ENCODE assay signal across 8 mouse cellular contexts in genomic region chr17:50069897-50070636, GRCm38 (mm10).
DNase-seq lines count a peak whose midpoint lies in the region; TF ChIP-seq lines count a peak whose summit lies in the region.

No protein-coding gene starts in this region.

- H3K27ac ChIP-seq in CH12.LX (ENCODE audit: insufficient read depth, low read depth) = peak overlapping the region; percentile 71

- H3K27me3 ChIP-seq in CH12.LX (replicated peaks) = no peaks in the 10 kb centered on the region

- in situ Hi-C loops in CH12.LX (cut with MboI; ENCODE audit: low pct_ligation_motif_present, low pct_unique_long_range_greater_than_20kb, low sequenced_read_pairs) = no loop called here

- peak overlapping the region; percentile 41; the same call in 1 of the 2 replicates for H3K4me2 ChIP-seq in CH12.LX (ENCODE audit: insufficient read depth, low read depth, poor library complexity, severe bottlenecking)

- H3K36me3 ChIP-seq in CH12.LX (replicated peaks in 1 of 2; ENCODE audit: control insufficient read depth in 1 of 2, insufficient read depth in 1 of 2, low read length in 1 of 2) = peaks cover 30% of the 10 kb centered on the region in 2 experiments

- peak; percentile 31 for DNase-seq in adrenal gland, postnatal 10 days
- DNase-seq in adrenal gland, postnatal 4 days (ENCODE audit: low spot score in 2 of 2) = no peak
- DNase-seq in CH12.LX (ENCODE audit: extremely low read depth) = peak; percentile 74
- peak; percentile 64 to 68 for DNase-seq in gastrocnemius, adult 8-10 months (ENCODE audit: low spot score in 2 of 2)
- DNase-seq in left cerebral cortex, postnatal 10 days (ENCODE audit: extremely low spot score in 1 of 2, low spot score in 2 of 2) = peak; percentile 47 to 49
- DNase-seq in spleen, postnatal 10 days (ENCODE audit: low spot score in 2 of 2) = peak; percentile 44 to 47
- no peak for DNase-seq in kidney, postnatal 4 days
- DNase-seq in lung, postnatal 4 days = no peak

- no peak for TF ChIP-seq CTCF in CH12.LX (conservative IDR thresholded peaks at IDR 0.05 in 1 of 2, IDR thresholded peaks at IDR 0.05 in 1 of 2; ENCODE audit: low read depth in 2 of 2, low read length in 2 of 2)

- no peak overlapping the region for H3K4me3 ChIP-seq in CH12.LX (replicated peaks in 1 of 3; ENCODE audit: low read depth in 2 of 3, low read length in 2 of 3, poor library complexity in 1 of 3)

- H3K79me2 ChIP-seq in CH12.LX (replicated peaks; ENCODE audit: control insufficient read depth, extremely low read depth, insufficient read depth, poor library complexity, severe bottlenecking) = peaks cover 21% of the 10 kb centered on the region

- dilution Hi-C loops in CH12.LX (cut with MboI; ENCODE audit: extremely low pct_ligation_motif_present, extremely low pct_unique_long_range_greater_than_20kb, low sequenced_read_pairs) = no loop called here

- no peak for TF ChIP-seq EP300 in CH12.LX (IDR thresholded peaks at IDR 0.05; ENCODE audit: low read length)

- peak; percentile 49 for TF ChIP-seq POLR2A in CH12.LX (IDR thresholded peaks at IDR 0.05; ENCODE audit: low read depth, low read length)

- peaks cover 33 to 81% of the 10 kb centered on the region in 2 experiments for H3K4me1 ChIP-seq in CH12.LX (ENCODE audit: control insufficient read depth in 1 of 2, insufficient read depth in 2 of 2)

- H3K9me3 ChIP-seq in CH12.LX (replicated peaks; ENCODE audit: low read length) = no peaks in the 10 kb centered on the region

- intact Hi-C loops in left cerebral cortex, postnatal 10 days (cut with DNase I) = no loop called here

- H3K9ac ChIP-seq in CH12.LX (ENCODE audit: insufficient read depth, low read depth) = 0 out of 2 replicates have a peak overlapping the region, but pooled peaks have one; percentile 4

- TF ChIP-seq RAD21 in CH12.LX (IDR thresholded peaks at IDR 0.05; ENCODE audit: low read depth, low read length) = no peak

TF ChIP-seq in CH12.LX, 34 proteins besides CTCF, POLR2A, EP300 and RAD21:
- TF ChIP-seq BHLHE40 (IDR thresholded peaks at IDR 0.05; ENCODE audit: low read depth, low read length) (peak; percentile 48; the same call in 1 of the 2 replicates), CHD1 (IDR thresholded peaks at IDR 0.05; ENCODE audit: low read depth, low read length) (peak; percentile 59; the same call in 1 of the 2 replicates), USF1 (IDR thresholded peaks at IDR 0.05; ENCODE audit: low read depth, low read length) (no peak), SMC3 (IDR thresholded peaks at IDR 0.05; ENCODE audit: low read depth, low read length) (peak; percentile 26; the same call in 1 of the 2 replicates), JUND (conservative IDR thresholded peaks at IDR 0.05; ENCODE audit: low read depth, low read length) (no peak), IRF4 (IDR thresholded peaks at IDR 0.05; ENCODE audit: low read depth, low read length) (no peak; the same call in 1 of the 2 replicates), MAFK (IDR thresholded peaks at IDR 0.05; ENCODE audit: insufficient replicate concordance, low read length) (no peak), USF2 (conservative IDR thresholded peaks at IDR 0.05; ENCODE audit: low read depth, low read length) (no peak), E2F4 (IDR thresholded peaks at IDR 0.05; ENCODE audit: insufficient replicate concordance, low read depth, low read length) (no peak), NRF1 (IDR thresholded peaks at IDR 0.05; ENCODE audit: low read depth, low read length) (no peak), SIN3A (IDR thresholded peaks at IDR 0.05; ENCODE audit: low read length) (peak; percentile 44; the same call in 1 of the 2 replicates), ETS1 (conservative IDR thresholded peaks at IDR 0.05; ENCODE audit: low read depth, low read length) (no peak), MEF2A (IDR thresholded peaks at IDR 0.05; ENCODE audit: borderline replicate concordance, low read depth, low read length) (peak; percentile 82), MYC (IDR thresholded peaks at IDR 0.05; ENCODE audit: low read depth, low read length) (no peak), PAX5 (IDR thresholded peaks at IDR 0.05; ENCODE audit: low read length) (no peak), KAT2A (IDR thresholded peaks at IDR 0.05; ENCODE audit: insufficient replicate concordance, low read length) (0 out of 2 replicates have a peak, but pooled peaks have one; percentile 56), POLR2AphosphoS2 (IDR thresholded peaks at IDR 0.05; ENCODE audit: low read depth, low read length) (peak; percentile 82), ZC3H11A (IDR thresholded peaks at IDR 0.05; ENCODE audit: low read depth, low read length) (no peak), ZNF384 (IDR thresholded peaks at IDR 0.05; ENCODE audit: low read depth, low read length) (no peak), MXI1 (IDR thresholded peaks at IDR 0.05; ENCODE audit: low read depth, low read length) (no peak), NELFE (IDR thresholded peaks at IDR 0.05; ENCODE audit: low read depth, low read length) (peak; percentile 38; the same call in 1 of the 2 replicates), TBP (conservative IDR thresholded peaks at IDR 0.05; ENCODE audit: low read depth, low read length) (no peak), RCOR1 (conservative IDR thresholded peaks at IDR 0.05; ENCODE audit: low read depth, low read length) (peak; percentile 69; the same call in 1 of the 2 replicates), HCFC1 (IDR thresholded peaks at IDR 0.05; ENCODE audit: low read depth, low read length) (no peak; the same call in 1 of the 2 replicates), CHD2 (IDR thresholded peaks at IDR 0.05; ENCODE audit: low read length) (peak; percentile 78), MAZ (IDR thresholded peaks at IDR 0.05; ENCODE audit: low read depth, low read length) (peak; percentile 47; the same call in 1 of the 2 replicates), JUN (IDR thresholded peaks at IDR 0.05; ENCODE audit: insufficient read depth, low read depth, low read length) (no peak), GABPA (IDR thresholded peaks at IDR 0.05; ENCODE audit: insufficient replicate concordance, low read depth, low read length) (no peak), ZMIZ1 (IDR thresholded peaks at IDR 0.05; ENCODE audit: low read depth, low read length) (peak; percentile 71; the same call in 1 of the 2 replicates), TCF12 (IDR thresholded peaks at IDR 0.05; ENCODE audit: low read depth, low read length) (peak; percentile 54; the same call in 1 of the 2 replicates), UBTF (IDR thresholded peaks at IDR 0.05; ENCODE audit: low read depth, low read length) (0 out of 2 replicates have a peak, but pooled peaks have one; percentile 25), MAX (IDR thresholded peaks at IDR 0.05; ENCODE audit: low read length) (0 out of 2 replicates have a peak, but pooled peaks have one; percentile 24), ZKSCAN1 (IDR thresholded peaks at IDR 0.05; ENCODE audit: borderline replicate concordance, low read depth, low read length) (no peak), ELF1 (IDR thresholded peaks at IDR 0.05; ENCODE audit: low read depth, low read length) (no peak; the same call in none of the 2 replicates)

Comparison
In these comparisons a context has a peak if more than half of its experiments do, and no peak if none do; other contexts are left out.
1. DNase-seq: peak in adrenal gland, postnatal 10 days (single experiment), CH12.LX (single experiment), gastrocnemius, adult 8-10 months (2 of 2), left cerebral cortex, postnatal 10 days (2 of 2) and spleen, postnatal 10 days (2 of 2); none in adrenal gland, postnatal 4 days (0 of 2), kidney, postnatal 4 days (0 of 2) and lung, postnatal 4 days (0 of 2).